Mouse (Mus musculus): ENCODE measurements around the gene Cx3cr1.

Cx3cr1 gene

DNA sequence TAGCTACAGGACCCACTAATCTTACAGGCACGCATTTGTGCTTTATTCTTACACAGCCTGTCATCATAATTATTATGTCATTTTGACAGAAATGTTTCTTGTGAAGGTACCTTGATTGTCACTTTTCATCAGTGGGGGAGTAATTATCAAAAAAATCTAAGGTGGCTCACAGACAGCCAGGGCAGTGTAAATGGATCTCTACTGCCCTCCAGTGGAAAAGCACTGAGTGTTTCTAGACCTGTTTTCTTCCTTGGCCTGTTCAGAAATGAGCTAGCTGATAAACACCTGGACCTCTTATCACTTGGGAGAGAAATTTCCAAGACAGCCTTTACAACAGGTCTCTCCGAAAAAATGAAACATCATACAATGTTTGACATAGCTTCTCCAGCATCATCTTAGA lies 179.0 kb downstream of the Cx3cr1 start:
- DNase-seq (ENCODE audit: low read depth, low spot score) = peak; percentile 29

DNA sequence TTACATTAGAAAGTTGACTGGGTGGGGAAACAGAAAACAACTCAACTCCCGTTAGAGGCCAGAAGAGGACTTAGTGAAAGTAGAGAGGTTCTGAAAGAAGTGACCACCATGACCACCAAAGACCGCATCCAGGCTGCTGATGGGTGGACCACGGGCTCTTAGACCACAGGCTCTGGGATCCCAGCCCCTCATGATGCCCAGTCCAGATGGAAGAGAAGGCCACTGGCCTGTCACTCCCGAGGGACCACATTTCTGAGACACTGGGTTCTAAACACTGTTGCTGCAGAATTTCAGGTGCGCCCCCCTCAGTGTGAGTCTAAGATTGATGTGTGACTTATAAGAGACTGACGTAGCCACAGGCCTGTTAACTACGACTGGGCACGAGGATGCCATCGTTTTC lies 180.2 kb downstream of the Cx3cr1 start:
- DNase-seq (ENCODE audit: low read depth, low spot score) = no peak

DNA sequence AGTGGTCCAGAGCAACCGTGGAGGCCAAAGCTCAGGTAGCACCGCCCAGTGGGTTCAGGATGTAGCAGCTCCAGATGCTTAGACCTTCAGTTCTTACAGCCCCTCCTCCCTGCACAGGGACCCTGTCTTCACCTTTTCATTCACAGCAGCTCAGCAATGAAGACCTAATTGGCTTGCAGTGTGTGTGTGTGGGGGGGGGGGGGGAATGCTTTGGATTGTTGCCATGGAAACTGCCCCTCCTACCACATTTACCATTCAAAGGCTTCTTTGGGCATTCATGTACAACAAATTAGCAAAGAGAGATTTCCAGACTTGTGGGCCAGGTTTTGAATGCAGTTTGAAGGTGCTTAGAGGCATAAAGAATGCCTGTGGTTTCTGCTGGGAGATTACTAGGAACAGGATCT lies 180.8 kb downstream of the Cx3cr1 start:
- peak; percentile 24 for DNase-seq (ENCODE audit: low read depth, low spot score)

DNA sequence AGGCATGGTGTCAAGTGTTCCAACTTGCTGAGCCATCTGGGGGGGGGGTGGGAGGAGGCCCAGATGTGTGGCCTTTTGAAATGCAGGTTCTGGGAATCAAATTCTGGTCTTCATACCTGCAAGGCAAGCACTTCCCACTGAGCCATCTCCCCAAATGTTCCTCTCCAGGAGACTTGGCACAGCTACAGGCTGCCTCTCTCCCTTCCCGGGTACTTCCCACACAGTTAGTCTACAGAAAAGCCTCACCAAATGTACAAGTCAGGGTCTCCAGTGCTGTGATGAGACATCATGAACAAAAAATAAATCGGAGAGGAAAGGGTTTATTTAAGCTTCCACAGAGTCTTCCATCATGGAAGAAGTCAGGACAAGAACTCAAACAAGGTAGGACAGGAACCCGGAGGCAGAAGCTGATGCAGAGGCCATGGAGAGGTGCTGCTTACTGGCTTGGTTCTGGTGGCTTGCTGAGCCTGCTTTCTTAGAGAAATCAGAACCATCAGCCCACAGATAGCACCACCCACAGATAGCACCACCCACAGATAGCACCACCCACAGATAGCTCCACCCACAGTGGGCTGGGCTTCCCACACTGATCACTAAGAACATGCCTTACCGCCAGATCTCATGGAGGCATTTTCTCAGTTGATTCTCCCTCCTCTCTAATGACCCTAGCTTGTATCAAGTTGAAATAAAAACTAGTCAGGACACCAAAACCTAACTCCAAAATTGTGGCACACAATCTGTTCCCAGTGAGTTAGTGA lies 182.4 kb downstream of the Cx3cr1 start:
- DNase-seq (ENCODE audit: low read depth, low spot score) = no peak

DNA sequence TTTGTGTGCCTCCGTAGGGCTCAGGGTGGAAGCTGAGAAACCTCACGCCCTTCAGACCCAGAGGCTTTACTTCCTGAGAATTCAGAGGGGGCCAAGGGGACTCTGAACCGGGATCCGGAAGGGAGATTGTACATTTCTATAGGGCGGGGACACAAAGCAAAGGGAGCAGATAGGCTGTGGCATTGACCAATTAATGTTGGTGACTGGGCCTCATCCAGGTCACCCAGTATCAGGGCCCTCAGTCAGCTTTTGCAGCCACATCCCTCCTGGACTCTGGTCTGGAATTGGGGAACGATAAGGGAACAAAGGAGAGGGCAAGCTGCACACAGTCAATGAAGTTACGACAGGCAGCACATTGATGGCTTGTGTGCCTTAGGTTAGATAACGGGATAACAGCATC lies 215.5 kb downstream of the Cx3cr1 start:
- no peak for DNase-seq (ENCODE audit: low read depth, low spot score)

DNA sequence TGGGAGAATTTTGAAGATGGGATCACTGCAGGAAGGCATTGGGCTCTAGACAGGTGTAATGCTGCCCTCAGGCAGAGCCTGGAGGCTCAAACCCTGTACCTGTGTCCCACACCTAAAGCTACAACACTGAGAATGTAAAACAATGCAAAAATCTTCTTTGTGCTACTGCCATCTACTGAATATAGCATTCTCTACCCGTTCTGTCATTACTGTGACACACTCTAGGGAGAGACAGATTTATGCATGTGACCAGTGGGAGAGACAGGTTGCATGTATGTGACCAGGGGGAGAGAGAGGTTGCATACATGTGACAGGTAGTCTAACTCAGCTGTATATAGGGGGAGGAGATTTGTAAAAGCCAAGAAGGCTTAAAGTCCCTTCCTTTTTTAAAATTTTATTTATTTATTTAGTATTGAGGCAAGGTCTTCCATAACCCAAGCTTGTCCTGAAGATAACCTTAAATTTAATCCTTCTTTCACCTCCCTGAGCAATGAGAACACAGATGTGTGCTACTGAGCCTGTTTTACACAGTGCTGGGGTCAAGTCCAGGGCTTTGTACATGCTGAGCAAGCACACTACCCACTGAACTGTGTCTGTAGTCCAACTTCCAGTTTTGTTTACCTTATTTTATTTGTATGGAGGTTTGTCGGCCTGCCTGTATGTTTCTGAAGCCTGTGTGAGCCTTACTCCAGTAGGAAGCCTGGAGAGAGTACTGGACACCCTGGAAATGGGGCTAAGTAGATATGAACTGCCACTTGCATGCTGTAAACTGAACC lies 216.4 kb downstream of the Cx3cr1 start:
- no peak for DNase-seq (ENCODE audit: low read depth, low spot score)

DNA sequence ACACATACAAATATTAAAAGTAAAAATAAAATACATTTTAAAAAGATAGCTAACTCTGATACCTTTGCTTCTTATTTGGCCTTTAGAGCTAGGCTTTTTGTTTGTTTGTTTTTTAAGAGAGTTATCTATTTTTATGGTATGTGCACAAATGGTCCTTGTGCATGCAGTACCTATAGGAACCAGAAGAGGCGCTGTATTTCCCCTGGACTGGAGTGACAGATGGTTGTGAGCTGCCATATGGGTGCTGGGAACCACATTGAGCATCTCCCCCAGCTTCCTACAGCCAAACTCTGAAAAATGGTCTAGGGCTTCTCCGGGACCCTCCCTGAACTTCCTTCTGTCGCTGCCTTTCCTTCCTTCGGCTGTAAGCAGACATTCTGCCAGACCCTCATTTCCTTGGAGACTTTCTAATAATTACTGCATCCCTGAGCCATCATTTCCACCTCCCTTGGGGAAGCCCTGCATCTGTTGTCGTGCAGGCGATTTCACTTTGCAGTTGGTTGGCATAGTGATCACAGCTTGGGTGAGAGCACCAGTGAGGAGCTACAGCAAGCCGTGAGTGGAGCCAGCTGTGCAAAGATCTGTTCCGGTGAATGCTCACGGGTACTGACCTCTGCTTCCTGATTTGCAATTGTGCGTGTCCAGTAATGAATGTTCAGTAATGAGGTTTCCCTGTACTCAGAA lies 217.2 kb downstream of the Cx3cr1 start:
- DNase-seq (ENCODE audit: low read depth, low spot score) = peak; percentile 27
